Mouse (Mus musculus): Measurements from ENCODE around the gene B4galnt3.

Gene B4galnt3

DNA sequence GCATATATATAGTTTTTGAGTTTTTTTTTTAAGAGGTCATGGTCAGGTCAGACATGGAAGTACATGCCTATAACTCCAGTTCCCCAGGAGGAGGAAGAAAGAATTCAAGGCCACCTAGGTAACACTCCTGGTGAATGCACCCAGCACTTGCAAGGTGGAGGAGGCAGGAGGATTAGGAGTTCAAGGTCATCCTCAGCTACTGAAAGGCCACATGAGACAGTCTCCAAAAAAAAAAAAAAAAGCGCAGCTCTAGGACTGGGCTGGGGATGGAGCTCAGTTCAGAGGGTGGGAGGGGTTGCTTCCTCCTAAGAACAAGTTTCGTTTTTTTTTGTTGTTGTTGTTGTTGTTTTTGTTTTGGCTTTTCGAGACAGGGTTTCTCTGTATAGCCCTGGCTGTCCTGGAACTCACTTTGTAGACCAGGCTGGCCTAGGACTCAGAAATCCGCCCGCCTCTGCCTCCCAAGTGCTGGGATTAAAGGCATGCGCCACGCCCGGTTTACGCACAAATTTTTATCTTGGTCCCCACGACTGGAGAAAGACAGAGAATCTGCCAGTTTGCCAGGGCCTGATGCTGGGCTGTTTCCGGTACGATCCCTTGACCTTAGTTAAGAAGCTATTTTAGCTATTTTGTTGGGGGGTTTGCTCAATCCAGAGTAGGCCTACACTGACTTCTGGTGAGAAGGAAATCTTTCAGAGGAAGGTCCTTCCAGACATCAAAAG, 109.2 kb downstream of the B4galnt3 start:
- no peak for DNase-seq (ENCODE audit: low spot score)

DNA sequence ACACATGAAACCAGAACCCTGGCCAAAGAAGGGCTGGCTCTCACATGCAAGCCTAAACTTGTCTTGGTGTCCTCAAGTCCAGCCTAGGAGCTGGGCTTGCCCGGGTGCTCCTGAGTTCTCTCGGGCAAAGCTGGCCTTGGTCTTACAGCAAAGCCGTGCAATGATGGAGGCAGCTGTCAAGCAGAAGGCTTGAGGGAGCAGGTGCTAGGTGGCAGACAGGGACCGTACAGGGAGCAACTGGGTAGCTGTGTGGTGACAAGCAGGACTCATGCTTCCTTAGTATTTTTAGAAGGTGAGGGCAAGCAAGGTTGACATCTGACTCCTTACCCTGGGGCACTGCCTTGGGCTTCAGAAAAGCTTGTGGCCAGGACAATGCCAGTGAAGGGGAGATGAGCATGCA, 110.6 kb downstream of the B4galnt3 start:
- DNase-seq (ENCODE audit: low spot score) = no peak

DNA sequence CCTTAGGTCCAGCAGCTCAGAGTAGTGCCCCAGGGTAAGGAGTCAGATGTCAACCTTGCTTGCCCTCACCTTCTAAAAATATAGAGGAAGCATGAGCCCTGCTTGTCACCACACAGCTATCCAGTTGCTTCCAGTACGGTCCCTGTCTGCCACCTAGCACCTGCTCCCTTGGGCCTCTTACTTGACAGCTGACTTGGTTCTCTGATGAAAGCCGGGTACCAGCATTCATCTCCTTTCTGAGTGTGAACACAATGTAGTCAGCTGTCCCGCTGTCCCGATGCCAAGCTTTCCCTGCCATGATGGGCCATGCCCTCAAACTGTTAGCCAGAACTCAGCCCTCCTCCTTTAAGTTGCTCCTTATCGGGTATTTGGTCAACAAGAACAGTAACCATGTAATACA, 112.2 kb downstream of the B4galnt3 start:
- DNase-seq (ENCODE audit: low spot score) = no peak

DNA sequence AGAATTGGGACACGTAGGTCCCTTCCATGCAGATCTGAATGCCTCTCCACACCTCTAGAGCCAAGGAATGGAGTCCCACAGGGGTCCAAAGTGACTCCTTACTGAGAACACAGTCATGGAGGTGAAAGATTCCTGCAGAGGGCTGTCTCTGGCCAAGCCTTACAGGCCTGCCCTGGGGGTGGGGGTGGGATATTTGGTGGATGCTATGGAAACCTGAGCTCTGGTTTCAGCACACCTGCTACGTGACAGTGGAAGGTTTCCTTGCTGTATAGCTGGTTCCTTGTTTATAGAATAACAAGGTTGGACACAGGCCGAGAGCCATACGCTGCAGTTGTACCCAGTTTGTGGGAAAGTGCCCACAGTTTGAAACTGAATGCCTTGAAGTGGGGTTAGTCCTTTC, 113.9 kb downstream of the B4galnt3 start:
- DNase-seq (ENCODE audit: low spot score) = no peak

DNA sequence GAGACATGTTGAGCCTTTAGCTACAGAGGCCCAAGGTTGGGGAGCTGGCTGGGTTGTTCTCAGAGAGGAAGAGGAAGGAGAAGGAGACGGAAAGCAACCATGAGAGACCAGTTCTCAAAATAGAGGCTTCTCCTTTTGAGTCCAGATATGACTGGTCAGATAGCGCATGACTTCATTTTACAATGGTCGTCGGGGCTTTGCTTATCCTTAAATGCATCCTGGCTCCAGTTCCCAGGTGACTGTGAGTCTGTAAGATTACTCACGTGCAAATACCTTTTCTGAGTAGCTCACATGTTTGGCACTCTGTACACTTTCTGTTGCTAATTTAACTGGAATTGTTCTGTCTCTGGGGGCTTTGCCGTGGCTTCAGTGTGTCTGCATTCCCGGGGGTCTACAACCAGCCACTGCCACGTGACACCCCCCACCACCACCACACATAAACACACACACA, 114.6 kb downstream of the B4galnt3 start:
- no peak for DNase-seq (ENCODE audit: low spot score)

DNA sequence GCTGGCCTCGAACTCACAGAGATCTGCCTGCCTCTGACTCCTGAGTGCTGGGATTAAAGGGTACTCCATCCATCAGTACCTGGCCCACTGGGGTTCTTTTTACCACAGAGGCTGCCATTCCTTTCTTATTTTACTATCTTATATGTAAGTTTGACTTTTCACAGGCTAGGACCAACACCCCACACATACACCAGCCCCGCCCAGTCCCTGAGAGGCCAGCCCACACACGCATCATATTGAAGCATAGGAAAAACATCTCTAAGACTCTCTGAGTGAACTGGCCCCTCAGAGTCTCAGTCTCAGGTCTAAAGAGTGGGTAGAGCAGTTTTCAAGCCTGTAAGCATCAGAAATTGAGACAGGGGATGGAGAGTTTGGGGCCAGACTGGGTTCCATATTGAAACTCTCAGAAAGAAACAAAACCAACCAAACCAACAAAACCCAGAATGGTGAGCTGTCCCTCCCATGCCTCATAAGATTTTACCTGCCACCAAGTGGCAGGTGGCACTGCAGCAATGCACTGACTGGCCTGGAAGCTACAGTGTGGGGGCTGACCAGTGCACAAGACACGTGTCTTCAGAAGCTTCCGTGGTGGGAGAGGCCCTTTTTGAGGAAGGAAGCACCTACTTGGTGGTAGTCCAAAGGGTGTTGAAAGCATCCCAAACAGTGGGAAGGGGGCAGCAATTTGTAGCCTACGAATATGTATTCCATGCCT, 115.2 kb downstream of the B4galnt3 start:
- no peak for DNase-seq (ENCODE audit: low spot score)

DNA sequence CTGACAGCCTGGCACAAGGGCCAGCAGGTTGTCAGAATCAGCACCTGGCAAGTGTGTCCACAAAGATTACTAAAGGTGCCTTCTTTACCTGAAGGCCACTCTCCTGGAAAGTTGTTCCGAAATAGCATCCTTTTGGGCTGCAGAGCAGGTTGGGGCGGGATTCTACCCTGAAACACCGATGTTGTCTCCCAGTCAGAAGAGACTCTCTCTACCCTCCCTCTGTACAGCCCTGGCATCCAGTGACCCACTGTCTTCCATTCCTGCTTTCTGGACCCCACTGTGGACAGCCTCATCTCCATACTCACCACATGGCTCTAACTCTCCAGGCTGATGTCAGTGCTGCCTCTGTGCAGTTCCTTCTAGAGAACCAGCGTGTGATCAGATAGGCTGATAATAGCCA, 118.7 kb downstream of the B4galnt3 start:
- no peak for DNase-seq (ENCODE audit: low spot score)

DNA sequence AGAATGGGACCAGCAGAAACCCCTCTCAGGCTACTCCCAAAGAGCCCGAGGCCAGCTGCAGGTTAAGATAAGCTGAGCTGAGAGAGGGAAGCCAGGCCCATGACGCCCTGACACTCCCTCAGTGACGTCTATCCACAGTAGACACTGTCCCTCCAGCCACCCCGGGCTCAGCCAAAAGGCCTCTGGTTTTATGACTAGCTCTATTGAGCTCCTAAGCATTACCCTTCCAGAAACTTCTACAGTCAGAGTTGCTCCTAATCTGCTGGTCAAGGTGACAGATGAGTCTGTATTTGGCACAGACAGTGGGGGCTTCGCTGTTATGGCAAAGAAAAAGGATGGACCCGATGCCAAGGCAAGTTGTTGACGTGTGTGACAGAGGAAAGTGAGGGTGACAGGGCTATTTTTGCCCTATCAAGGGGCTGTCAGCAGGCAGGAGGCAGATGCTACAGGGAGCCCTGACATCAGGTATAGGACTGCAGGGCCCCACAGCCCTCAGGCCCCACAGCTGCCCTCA, 119.7 kb downstream of the B4galnt3 start:
- DNase-seq (ENCODE audit: low spot score) = peak; percentile 93

DNA sequence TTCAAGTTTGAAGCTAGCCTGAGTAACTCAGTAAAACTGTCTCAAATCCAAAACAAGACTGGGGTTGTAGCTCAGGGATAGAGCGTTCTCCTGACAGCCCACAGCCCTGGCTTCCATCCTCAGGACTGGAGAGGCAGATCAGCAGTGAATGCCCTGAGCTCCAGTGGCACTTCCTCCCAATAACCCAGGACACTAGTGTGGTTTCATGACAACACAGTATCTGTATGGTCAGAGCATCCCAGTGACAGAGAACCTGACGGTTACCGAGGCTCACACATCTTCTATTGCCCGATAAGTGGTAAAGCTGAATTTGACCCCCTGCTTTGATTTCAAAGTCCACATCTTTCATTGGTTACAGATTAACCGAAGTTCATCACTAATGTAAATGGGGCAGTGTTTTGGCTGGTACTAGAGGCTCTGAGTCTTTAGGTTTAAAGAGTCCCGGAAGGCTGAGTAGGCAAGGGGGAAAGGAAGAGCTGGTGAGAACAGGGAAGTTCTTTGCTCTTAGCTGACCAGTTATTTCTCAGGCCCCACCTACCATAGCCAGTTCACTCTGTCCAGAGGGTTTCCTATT, 120.2 kb downstream of the B4galnt3 start:
- no peak for DNase-seq (ENCODE audit: low spot score)

DNA sequence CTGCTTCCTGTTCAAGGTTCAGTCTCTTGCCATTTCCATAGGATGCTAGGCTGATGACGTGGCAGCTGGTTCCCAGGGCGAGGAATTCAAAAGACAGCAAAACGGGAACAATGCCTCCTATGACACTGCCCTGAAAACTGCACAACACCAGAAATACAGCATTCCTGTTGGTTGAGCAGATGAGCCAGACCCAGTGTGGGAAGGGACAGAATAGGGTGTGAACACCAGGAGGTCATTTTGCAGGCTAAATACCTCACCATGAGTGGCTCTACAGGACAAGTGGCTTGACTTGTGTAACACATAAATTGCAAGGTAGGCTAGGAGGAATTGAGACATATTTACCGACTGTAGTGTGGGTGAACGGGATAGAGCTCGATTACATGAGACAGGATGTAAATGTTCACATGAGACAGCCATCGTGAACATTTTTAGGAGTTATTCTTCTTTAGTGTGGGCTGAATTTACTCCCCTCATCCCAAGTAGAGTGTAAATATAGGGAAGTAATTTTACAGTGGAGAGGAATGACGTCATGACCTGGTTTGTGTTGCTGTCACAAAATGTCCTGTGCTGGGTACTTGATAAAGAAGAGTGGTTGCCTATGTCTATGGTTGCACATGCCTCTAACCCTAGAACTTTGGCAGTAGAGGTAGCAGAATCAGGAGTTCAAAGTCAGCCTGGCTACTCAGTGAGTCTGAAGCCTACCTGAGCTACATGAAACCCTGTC, 121.9 kb downstream of the B4galnt3 start:
- DNase-seq (ENCODE audit: low spot score) = no peak

DNA sequence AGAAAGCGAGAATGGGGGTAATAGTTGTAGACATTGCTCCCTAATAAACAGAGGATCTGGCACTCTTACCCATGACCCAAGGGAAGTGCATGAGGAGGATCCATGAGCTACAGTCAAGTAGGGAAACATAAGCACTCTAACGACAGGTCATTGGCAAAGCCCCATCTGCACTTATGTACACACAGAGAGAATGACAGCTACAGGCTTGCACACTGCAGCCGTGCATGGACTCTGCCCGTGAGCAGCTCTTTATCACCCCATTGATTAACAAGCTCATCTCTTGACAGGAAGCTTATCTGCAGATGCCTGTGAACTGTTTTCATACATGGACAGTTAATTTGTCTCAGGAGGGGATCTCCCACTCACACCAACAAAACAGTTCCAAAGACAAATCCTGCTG, 126.8 kb downstream of the B4galnt3 start:
- DNase-seq (ENCODE audit: low spot score) = no peak

DNA sequence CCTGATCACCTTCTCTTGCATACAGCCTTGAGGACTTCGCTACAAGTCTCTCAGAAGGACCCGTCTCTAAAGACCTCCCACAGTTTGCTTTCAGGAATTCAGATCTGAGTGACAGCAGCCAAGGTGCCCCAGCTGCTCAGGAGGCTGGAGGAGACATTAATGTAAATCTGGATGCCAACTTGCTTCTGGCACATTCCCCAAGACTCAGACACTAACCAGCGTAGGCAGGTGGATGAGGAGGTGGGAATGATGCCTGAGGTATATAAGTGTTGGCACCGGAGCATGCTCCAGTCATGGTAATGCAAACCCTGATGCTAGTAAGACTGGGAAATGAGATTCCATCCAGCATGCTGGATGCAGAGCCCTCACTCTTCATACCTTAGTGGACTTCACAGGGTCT, 129.6 kb downstream of the B4galnt3 start:
- DNase-seq (ENCODE audit: low spot score) = no peak

DNA sequence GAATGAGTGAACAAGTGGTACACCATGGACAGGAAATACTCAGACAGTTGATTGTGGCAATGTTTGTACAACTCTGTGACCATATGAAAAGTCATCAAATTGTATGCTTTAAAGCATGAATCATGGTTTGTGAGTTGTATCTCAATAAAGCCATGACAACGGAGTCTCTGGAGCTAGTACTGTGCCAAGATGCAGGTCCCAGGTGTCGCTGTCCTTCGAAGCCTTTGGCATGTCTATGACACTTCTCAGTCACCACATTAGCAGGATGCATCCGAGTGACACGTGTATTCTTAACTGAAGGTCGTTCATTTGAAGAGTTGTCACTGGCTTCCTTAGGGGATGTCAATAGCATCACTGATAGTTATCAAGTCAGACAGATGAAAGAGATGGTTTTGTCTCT, 131.4 kb downstream of the B4galnt3 start:
- DNase-seq (ENCODE audit: low spot score) = no peak

DNA sequence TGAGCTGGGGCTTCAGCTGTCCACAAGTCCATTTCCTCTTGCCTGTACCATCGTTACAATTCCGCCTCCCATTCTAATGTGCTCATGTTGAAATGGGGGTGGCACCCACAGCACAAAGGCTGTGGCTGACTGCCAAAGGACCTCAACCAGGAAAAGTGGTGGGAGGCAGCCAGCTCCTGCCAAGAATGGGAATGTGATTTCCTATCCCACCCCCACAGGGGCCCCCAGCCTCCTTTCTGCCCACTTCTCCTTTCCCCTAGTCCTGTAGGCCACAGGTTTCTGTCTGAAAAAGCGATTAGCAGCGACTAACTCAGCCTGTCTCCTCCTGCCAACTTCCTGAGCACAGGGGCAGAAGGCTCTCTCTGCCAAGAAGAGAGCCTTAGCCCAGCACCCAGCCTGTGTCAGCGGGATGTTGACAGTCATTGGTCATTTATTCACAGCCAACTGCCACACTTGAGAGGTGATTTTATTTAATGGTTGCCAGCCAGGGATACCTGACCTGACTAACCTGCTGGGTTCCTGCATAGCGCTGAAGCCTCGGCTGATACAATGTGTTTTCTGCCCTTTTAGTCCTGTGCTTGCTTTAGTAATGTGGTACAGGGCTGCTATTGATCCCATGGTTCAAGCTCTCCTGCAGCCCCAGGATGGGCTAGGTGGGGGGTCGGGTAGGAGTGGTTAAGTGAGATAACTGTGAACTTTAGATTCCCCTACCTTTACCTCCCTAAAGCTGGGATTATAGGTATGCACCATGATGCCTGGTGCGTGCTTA, 135.0 kb downstream of the B4galnt3 start:
- no peak for DNase-seq (ENCODE audit: low spot score)

DNA sequence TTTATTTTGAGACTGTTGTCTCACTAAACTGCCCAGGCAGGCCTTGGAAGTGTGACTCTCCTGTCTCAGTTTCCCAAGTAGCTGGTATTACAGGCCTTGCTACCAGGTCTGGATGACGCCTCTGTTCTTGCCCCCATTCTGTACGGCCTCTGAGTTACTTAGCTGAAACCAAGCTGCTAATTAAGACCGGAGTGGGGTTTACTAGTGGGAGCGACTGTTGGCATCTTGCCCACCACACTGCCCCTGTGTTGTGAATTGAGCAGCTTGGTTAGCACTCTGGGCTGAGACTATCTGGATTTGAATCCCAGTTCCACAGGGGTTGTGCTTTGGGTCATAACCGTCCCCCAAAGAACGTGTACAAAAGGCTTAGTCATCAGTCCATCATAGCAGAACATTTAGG, 136.9 kb downstream of the B4galnt3 start:
- no peak for DNase-seq (ENCODE audit: low spot score)

DNA sequence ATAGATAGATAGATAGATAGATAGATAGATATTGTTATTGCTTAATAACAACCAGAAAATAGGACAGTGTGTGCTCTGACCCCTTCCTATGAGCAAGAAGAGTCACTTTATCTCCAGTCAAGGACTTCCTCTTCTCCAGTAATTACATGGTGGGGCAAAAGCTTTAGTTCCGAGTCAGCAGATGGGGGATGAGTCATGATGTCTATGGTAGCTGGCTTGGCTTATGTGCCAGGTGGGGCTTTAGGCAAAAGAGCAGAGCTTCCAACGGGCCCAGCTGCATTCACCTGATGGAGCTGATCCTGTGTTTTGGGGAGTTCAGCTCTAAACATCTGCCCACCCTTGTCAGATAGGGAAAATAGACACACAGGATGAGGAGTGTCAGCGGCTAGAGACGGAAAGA, 138.8 kb downstream of the B4galnt3 start:
- no peak for DNase-seq (ENCODE audit: low spot score)

DNA sequence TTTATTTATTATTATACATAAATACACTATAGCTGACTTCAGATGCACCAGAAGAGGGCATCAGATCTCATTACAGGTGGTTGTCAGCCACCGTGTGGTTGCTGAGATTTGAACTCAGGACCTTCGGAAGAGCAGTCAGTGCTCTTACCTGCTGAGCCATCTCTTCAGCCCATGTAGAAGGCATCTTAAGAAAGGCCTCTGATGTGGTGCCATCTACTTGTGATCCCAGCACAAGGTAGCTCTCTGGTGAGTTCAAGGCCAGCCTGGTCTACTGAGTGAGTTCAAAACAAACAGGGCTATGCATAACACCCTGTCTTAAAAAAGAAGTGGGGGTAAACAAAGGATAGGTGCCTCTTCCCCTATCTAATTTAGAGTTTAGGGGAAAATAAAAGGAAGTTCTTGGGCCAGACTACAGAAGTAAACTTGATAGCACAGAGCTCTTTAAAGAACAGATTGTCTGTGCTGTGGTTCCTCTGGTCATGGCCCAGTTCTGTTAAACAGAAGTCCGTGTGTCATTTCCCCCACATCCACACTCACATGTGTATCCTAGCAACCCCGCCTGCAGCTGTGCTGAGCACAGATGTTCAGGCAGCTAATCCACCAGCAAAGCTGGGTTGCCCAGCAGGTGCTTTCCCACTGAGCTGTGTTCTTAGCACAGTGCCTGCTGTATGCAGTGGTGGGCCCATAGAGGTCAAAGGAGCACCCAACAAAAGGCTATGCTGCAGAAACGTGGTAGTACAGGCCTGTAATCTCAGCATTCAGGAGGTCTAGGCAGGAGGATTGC, 139.6 kb downstream of the B4galnt3 start:
- no peak for DNase-seq (ENCODE audit: low spot score)

Measured in c-Kit-positive CD71-positive TER-119-positive erythroid progenitor cells, embryonic 14.5 days (primary cell).